Mouse (Mus musculus): Measurements from ENCODE around the gene Srrd. TPM values are rescaled to one million over a fixed set of nuclear protein-coding genes. Genes with fewer than 3 reads are reported as not detected.

Srrd gene
- total and polyA plus RNA-seq, 2 experiments from 2014 or later = 56.0 to 84.3 TPM

DNA sequence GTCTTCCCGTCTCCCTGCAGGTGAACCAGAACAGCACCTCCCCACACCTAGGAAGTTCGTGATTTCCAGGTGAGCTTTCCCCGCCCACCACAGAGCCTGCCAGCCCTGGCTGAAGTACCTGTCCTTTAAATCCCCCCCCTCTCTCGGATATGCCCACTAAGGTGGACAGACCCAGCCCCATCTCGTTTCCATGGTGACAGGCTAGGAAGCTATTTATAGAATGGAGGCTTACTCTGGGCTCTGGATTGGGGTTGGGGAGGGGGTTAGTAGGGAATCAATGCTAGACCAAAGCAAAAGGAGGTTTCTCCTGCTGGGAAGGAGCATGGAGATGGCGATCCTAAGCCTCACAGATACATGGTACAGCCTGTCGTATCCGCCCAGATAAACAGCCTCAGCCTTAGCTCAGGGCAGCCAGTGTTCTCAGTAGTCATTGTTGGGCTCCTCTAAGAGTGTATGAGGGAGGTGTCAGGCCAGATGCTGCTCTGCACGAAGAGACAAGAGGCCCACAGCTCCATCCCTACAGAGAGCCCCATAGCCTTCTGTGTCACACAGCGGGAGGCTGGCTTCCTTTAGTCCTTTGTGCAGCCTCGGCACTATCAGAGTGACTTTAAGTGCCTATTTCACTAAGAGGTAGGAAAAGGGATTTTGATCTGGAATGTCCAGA, 29.5 kb downstream of the Srrd start:
- 51% methylated on average over 11 of the region's 11 CpGs for WGBS

DNA sequence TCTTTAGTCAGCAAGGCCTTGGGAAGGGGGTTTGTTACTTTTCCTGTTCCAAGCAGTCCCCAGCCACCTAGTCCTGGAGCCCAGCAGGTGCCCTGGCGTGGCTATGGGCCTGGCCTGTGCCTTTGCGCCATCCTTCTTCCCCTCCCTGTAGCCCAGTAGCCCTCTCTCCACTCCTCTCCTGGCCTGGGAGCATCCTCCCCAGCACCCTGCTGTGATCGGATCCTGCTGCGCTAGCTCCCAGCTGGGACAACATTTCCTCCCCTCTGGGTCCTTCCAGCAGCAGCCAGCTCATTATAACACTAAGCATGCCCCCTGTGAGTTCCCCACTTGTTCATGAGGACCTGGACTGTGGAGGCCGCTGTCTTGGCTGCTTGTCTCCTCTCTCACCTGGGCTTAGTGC, 37.0 kb downstream of the Srrd start:
- Histone ChIP-seq H3K4me2 (ENCODE audit: low read depth, low read length) (no peak overlapping the region), H3K4me1 (ENCODE audit: insufficient read depth, low read length) (no peaks in the 10 kb centered on the region), H3K36me3 (ENCODE audit: insufficient read depth, low read length) (peaks cover 31% of the 10 kb centered on the region), H3K27ac (no peak overlapping the region), H3K9me3 (ENCODE audit: low read length) (no peaks in the 10 kb centered on the region), H3K27me3 (ENCODE audit: insufficient read depth, low read length) (no peaks in the 10 kb centered on the region), H3K9ac (replicated peaks; ENCODE audit: low read length) (no peak overlapping the region), H3K4me3 (ENCODE audit: low read length) (no peak overlapping the region)
- no peak for TF ChIP-seq CTCF (IDR thresholded peaks at IDR 0.05; ENCODE audit: low read depth)
- 59% methylated on average over 5 of the region's 5 CpGs for WGBS
- DNase-seq (ENCODE audit: low spot score) (no peak), ATAC-seq (peak; percentile 6; the same call in 1 of the 2 replicates)

More for the DNA sequence above, 29.5 kb downstream of the Srrd start:
- H3K4me2 ChIP-seq (ENCODE audit: low read depth, low read length) = no peak overlapping the region
- peaks cover 34% of the 10 kb centered on the region for H3K36me3 ChIP-seq (ENCODE audit: insufficient read depth, low read length)
- H3K9me3 ChIP-seq (ENCODE audit: low read length) = no peaks in the 10 kb centered on the region
- H3K27ac ChIP-seq = peak overlapping the region; percentile 58; the same call in 1 of the 2 replicates
- no peak for TF ChIP-seq CTCF (IDR thresholded peaks at IDR 0.05; ENCODE audit: low read depth)
- ATAC-seq (peak; percentile 69), DNase-seq (ENCODE audit: low spot score) (peak; percentile 56)
- H3K9ac ChIP-seq (replicated peaks; ENCODE audit: low read length) = no peak overlapping the region
- no peak overlapping the region for H3K4me3 ChIP-seq (ENCODE audit: low read length)
- H3K4me1 ChIP-seq (ENCODE audit: insufficient read depth, low read length) = no peaks in the 10 kb centered on the region
- no peaks in the 10 kb centered on the region for H3K27me3 ChIP-seq (ENCODE audit: insufficient read depth, low read length)

DNA sequence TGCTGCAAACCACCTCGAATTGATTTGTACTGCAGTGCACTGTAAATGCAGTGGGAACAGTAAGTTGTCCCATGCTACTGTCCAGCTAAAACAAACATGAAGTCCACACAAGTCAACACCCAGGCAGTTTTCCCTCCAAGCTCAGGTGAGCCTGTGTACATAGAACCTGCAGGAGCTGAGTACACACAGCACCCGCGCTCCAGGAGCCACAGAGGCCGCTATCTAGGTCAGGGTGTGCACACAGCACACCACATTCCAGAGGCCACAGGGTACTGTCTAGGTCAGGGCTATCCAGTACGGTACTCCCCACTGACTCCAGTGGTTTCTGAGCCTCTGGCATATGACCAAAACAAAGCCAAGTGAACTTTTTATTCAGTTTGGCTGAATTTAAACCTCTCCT, 40.5 kb downstream of the Srrd start:
- no peaks in the 10 kb centered on the region for H3K9me3 ChIP-seq (ENCODE audit: low read length)
- H3K27me3 ChIP-seq (ENCODE audit: insufficient read depth, low read length) = no peaks in the 10 kb centered on the region
- H3K27ac ChIP-seq = no peak overlapping the region
- ATAC-seq = no peak
- H3K4me2 ChIP-seq (ENCODE audit: low read depth, low read length) = no peak overlapping the region
- H3K9ac ChIP-seq (replicated peaks; ENCODE audit: low read length) = no peak overlapping the region
- 0 out of 2 replicates have a peak, but pooled peaks cover 1% of the 10 kb centered on the region for H3K36me3 ChIP-seq (ENCODE audit: insufficient read depth, low read length)
- DNase-seq (ENCODE audit: low spot score) = no peak
- no peak for TF ChIP-seq CTCF (IDR thresholded peaks at IDR 0.05; ENCODE audit: low read depth)
- H3K4me3 ChIP-seq (ENCODE audit: low read length) = no peak overlapping the region
- WGBS = 88% methylated on average over 5 of the region's 5 CpGs
- H3K4me1 ChIP-seq (ENCODE audit: insufficient read depth, low read length) = no peaks in the 10 kb centered on the region

DNA sequence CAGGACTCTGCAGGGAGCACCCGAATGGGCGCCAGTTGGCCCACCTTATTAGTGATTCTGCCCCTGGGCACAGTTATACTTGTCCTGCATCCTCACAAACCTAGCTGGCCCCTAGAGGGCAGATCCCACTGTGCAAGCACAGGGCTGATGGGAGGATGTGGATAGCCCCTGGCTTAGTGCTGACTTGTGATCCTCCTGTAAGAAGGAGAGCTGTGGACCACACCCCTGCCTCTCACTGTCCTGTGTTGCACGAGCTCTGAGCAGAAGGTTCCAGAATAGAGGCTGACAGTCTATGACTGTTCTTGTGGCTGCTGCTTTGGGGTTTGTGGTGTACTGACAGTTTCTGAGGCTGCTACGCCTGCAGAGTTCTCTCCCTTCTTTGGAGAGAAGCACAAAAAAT, 41.1 kb downstream of the Srrd start:
- H3K9ac ChIP-seq (replicated peaks; ENCODE audit: low read length) = no peak overlapping the region
- no peak for TF ChIP-seq CTCF (IDR thresholded peaks at IDR 0.05; ENCODE audit: low read depth)
- no peaks in the 10 kb centered on the region for H3K27me3 ChIP-seq (ENCODE audit: insufficient read depth, low read length)
- H3K4me3 ChIP-seq (ENCODE audit: low read length) = no peak overlapping the region
- ATAC-seq (no peak), DNase-seq (ENCODE audit: low spot score) (no peak)
- H3K9me3 ChIP-seq (ENCODE audit: low read length) = no peaks in the 10 kb centered on the region
- no peak overlapping the region for H3K4me2 ChIP-seq (ENCODE audit: low read depth, low read length)
- WGBS = 75% methylated on average over 4 of the region's 4 CpGs
- no peaks in the 10 kb centered on the region for H3K36me3 ChIP-seq (ENCODE audit: insufficient read depth, low read length)
- no peaks in the 10 kb centered on the region for H3K4me1 ChIP-seq (ENCODE audit: insufficient read depth, low read length)
- no peak overlapping the region for H3K27ac ChIP-seq

DNA sequence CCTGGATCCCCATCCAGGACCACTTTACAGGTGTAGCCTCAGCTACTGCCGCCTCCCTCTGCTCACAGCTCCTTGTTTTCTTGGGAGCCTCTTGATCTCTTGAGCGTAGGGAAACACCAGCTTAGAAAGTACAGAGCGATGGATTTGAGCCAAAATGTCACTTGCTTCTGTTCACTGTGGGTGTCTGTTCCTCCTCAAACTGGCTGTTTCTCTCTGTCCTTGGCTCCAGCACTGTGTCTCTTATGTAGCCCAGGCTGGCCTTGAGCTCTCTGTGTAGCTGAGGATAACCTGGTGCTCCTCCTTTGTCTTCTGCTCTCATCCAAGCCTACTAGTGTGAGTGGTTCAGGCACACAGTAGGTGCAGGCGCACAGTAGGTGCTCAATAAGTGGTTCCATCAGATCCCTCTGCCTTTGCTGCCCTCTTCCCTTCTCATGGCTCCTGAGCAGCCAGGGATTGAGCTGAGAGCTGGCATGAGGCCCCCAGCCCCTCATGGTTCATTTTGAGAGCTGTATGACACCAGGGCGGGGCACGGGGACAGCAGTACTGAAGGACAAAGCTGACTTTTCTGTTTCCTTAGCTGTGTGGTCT, 42.0 kb downstream of the Srrd start:
- TF ChIP-seq CTCF (IDR thresholded peaks at IDR 0.05; ENCODE audit: low read depth) = no peak
- no peaks in the 10 kb centered on the region for H3K9me3 ChIP-seq (ENCODE audit: low read length)
- no peak overlapping the region for H3K4me3 ChIP-seq (ENCODE audit: low read length)
- DNase-seq (ENCODE audit: low spot score) = no peak
- H3K4me1 ChIP-seq (ENCODE audit: insufficient read depth, low read length) = no peaks in the 10 kb centered on the region
- no peaks in the 10 kb centered on the region for H3K36me3 ChIP-seq (ENCODE audit: insufficient read depth, low read length)
- H3K27ac ChIP-seq = no peak overlapping the region
- 83% methylated on average over 6 of the region's 6 CpGs for WGBS
- H3K4me2 ChIP-seq (ENCODE audit: low read depth, low read length) = no peak overlapping the region
- no peaks in the 10 kb centered on the region for H3K27me3 ChIP-seq (ENCODE audit: insufficient read depth, low read length)
- no peak overlapping the region for H3K9ac ChIP-seq (replicated peaks; ENCODE audit: low read length)
- no peak for ATAC-seq

DNA sequence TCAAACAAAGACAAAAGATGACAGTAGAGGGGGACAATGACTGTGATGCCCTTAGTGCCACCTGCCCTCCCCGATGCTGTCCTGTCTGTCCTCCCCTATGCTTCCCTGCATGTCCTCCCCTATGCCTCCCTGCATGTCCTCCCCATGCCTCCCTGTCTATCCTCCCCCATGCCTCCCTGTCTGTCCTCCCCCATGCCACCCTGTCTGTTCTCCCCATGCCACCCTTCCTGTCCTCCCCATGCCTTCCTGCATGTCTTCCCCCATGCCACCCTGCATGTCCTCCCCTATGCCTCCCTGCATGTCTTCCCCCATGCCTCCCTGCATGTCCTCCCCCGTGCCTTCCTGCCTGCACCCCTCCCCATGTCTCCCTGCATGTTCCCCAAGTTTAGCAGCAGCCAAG, 42.7 kb downstream of the Srrd start:
- 73% methylated on average over 2 of the region's 2 CpGs for WGBS
- ATAC-seq = no peak
- no peaks in the 10 kb centered on the region for H3K4me1 ChIP-seq (ENCODE audit: insufficient read depth, low read length)
- no peaks in the 10 kb centered on the region for H3K36me3 ChIP-seq (ENCODE audit: insufficient read depth, low read length)
- H3K9me3 ChIP-seq (ENCODE audit: low read length) = no peaks in the 10 kb centered on the region
- DNase-seq (ENCODE audit: low spot score) = no peak
- no peak overlapping the region for H3K4me3 ChIP-seq (ENCODE audit: low read length)
- no peak overlapping the region for H3K9ac ChIP-seq (replicated peaks; ENCODE audit: low read length)
- H3K27ac ChIP-seq = no peak overlapping the region
- no peak for TF ChIP-seq CTCF (IDR thresholded peaks at IDR 0.05; ENCODE audit: low read depth)
- H3K4me2 ChIP-seq (ENCODE audit: low read depth, low read length) = no peak overlapping the region
- no peaks in the 10 kb centered on the region for H3K27me3 ChIP-seq (ENCODE audit: insufficient read depth, low read length)

DNA sequence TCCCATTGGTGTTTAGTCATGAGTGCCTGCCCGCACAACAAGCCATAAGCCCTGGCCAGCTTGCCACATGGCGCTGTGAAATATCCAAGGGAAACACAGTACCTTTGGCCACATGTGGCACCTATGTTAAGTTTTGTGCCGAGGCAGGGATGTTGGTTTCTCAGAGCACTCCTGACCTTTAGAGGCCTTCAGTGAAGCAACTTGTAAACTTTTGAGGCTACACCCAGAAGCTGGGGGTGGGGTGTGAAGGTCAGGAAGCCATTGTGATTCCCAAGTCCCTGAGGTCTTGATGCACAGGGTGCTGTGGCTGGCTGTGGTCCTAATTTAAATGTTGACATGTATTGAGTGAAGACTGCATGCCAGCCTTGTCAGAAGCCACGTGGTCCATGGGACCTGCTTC, 43.4 kb downstream of the Srrd start:
- Histone ChIP-seq H3K4me1 (ENCODE audit: insufficient read depth, low read length) (no peaks in the 10 kb centered on the region), H3K4me2 (ENCODE audit: low read depth, low read length) (no peak overlapping the region), H3K9ac (replicated peaks; ENCODE audit: low read length) (no peak overlapping the region), H3K27ac (no peak overlapping the region), H3K4me3 (ENCODE audit: low read length) (no peak overlapping the region), H3K9me3 (ENCODE audit: low read length) (no peaks in the 10 kb centered on the region), H3K36me3 (ENCODE audit: insufficient read depth, low read length) (no peaks in the 10 kb centered on the region), H3K27me3 (ENCODE audit: insufficient read depth, low read length) (no peaks in the 10 kb centered on the region)
- DNase-seq (ENCODE audit: low spot score) (no peak), ATAC-seq (no peak)
- 88% methylated on average over 4 of the region's 4 CpGs for WGBS
- no peak for TF ChIP-seq CTCF (IDR thresholded peaks at IDR 0.05; ENCODE audit: low read depth)

Data from hindbrain, postnatal 0 days (tissue).